Mouse (Mus musculus): ENCODE data around the gene Zfp689. TPM values are rescaled to one million over a fixed set of nuclear protein-coding genes. Genes with fewer than 3 reads are reported as not detected.
"Not testable (repeated sequence)": the region's sequence is repeated elsewhere in the genome, so short reads cannot be mapped to it uniquely, and the experiment has no call there.

The Zfp689 gene
- polyA plus RNA-seq, 1 experiment from 2014 or later = 13.1 TPM

- H3K9me3 ChIP-seq = no peaks in the 10 kb centered on the region
- ATAC-seq (ENCODE audit: insufficient number of reproducible peaks, insufficient read depth, low FRiP score, low TSS enrichment, low read depth) = no peak
- no peak overlapping the region for H3K27ac ChIP-seq
- no peak overlapping the region for H3K9ac ChIP-seq
- H3K4me1 ChIP-seq = peaks cover 4% of the 10 kb centered on the region; the same call in 1 of the 2 replicates
- 93% methylated on average over 4 of the region's 4 CpGs for WGBS
- no peak overlapping the region for H3K4me2 ChIP-seq
- no peaks in the 10 kb centered on the region for H3K27me3 ChIP-seq
- peaks cover 54% of the 10 kb centered on the region for H3K36me3 ChIP-seq
- no peak overlapping the region for H3K4me3 ChIP-seq
These were observed 17.6 kb upstream of the Zfp689 start for GRCm38 (mm10) chr7:127466606-127467005.

- 90% methylated on average over 2 of the region's 2 CpGs for WGBS
- peaks cover 62% of the 10 kb centered on the region for H3K36me3 ChIP-seq
These were observed 16.7 kb upstream of the Zfp689 start for GRCm38 (mm10) chr7:127465670-127466069.

GRCm38 (mm10) chr7:127465191-127465590 lies 16.2 kb upstream of the Zfp689 start:
- Histone ChIP-seq H3K4me3 (no peak overlapping the region), H3K27ac (no peak overlapping the region), H3K36me3 (peaks cover 66% of the 10 kb centered on the region), H3K4me2 (no peak overlapping the region), H3K4me1 (peaks cover 4% of the 10 kb centered on the region; the same call in 1 of the 2 replicates), H3K27me3 (no peaks in the 10 kb centered on the region), H3K9me3 (no peaks in the 10 kb centered on the region), H3K9ac (no peak overlapping the region)
- 82% methylated on average over 3 of the region's 3 CpGs for WGBS
- ATAC-seq (ENCODE audit: insufficient number of reproducible peaks, insufficient read depth, low FRiP score, low TSS enrichment, low read depth) = no peak

More at GRCm38 (mm10) chr7:127465670-127466069, 16.7 kb upstream of the Zfp689 start:
- H3K9ac ChIP-seq; H3K9me3 ChIP-seq; H3K4me1 ChIP-seq; H3K27me3 ChIP-seq; H3K4me2 ChIP-seq; H3K27ac ChIP-seq; ATAC-seq (ENCODE audit: insufficient number of reproducible peaks, insufficient read depth, low FRiP score, low TSS enrichment, low read depth); H3K4me3 ChIP-seq: not testable (repeated sequence)

- ATAC-seq (ENCODE audit: insufficient number of reproducible peaks, insufficient read depth, low FRiP score, low TSS enrichment, low read depth); H3K27ac ChIP-seq; H3K9ac ChIP-seq; H3K4me2 ChIP-seq; H3K4me1 ChIP-seq; H3K4me3 ChIP-seq; H3K27me3 ChIP-seq: not testable (repeated sequence)
- Histone ChIP-seq H3K9me3 (peaks cover 12% of the 10 kb centered on the region), H3K36me3 (peaks cover 67% of the 10 kb centered on the region)
- WGBS = 94% methylated on average over 8 of the region's 8 CpGs
These were observed 10.4 kb upstream of the Zfp689 start, which contains the start of gene Prr14 for GRCm38 (mm10) chr7:127459311-127459710. Prr14 (plus strand) TSS chr7:127459611.

- 81% methylated on average over 3 of the region's 3 CpGs for WGBS
- H3K4me2 ChIP-seq; H3K27me3 ChIP-seq; H3K4me3 ChIP-seq; H3K27ac ChIP-seq; ATAC-seq (ENCODE audit: insufficient number of reproducible peaks, insufficient read depth, low FRiP score, low TSS enrichment, low read depth); H3K9ac ChIP-seq; H3K4me1 ChIP-seq: not testable (repeated sequence)
- Histone ChIP-seq H3K9me3 (peaks cover 12% of the 10 kb centered on the region), H3K36me3 (peaks cover 67% of the 10 kb centered on the region)
These were observed 9.6 kb upstream of the Zfp689 start for GRCm38 (mm10) chr7:127458371-127459122.

- peaks cover 34% of the 10 kb centered on the region for H3K4me1 ChIP-seq
- whole genome bisulfite sequencing = 91% methylated on average over 7 of the region's 7 CpGs
- ATAC-seq (ENCODE audit: insufficient number of reproducible peaks, insufficient read depth, low FRiP score, low TSS enrichment, low read depth) = no peak
- peaks cover 58% of the 10 kb centered on the region for H3K36me3 ChIP-seq
- H3K27me3 ChIP-seq = no peaks in the 10 kb centered on the region
- H3K4me3 ChIP-seq = no peak overlapping the region
- H3K9me3 ChIP-seq = peaks cover 12% of the 10 kb centered on the region
- no peak overlapping the region for H3K9ac ChIP-seq
- H3K27ac ChIP-seq = no peak overlapping the region
- no peak overlapping the region for H3K4me2 ChIP-seq
These were observed 5.9 kb upstream of the Zfp689 start for GRCm38 (mm10) chr7:127454905-127455304.

GRCm38 (mm10) chr7:127453056-127453455 lies 4.1 kb upstream of the Zfp689 start:
- H3K4me1 ChIP-seq = peaks cover 41% of the 10 kb centered on the region
- ATAC-seq (ENCODE audit: insufficient number of reproducible peaks, insufficient read depth, low FRiP score, low TSS enrichment, low read depth) = no peak
- WGBS = 90% methylated on average over 2 of the region's 2 CpGs
- no peaks in the 10 kb centered on the region for H3K27me3 ChIP-seq
- no peak overlapping the region for H3K4me3 ChIP-seq
- H3K27ac ChIP-seq = no peak overlapping the region
- H3K36me3 ChIP-seq = peaks cover 46% of the 10 kb centered on the region
- no peak overlapping the region for H3K9ac ChIP-seq
- peaks cover 12% of the 10 kb centered on the region for H3K9me3 ChIP-seq
- no peak overlapping the region for H3K4me2 ChIP-seq

GRCm38 (mm10) chr7:127449966-127450365 lies 1.0 kb upstream of the Zfp689 start:
- no peaks in the 10 kb centered on the region for H3K9me3 ChIP-seq
- H3K4me1 ChIP-seq = peaks cover 44% of the 10 kb centered on the region
- H3K36me3 ChIP-seq = peaks cover 40% of the 10 kb centered on the region
- H3K27me3 ChIP-seq = no peaks in the 10 kb centered on the region
- WGBS = 83% methylated on average over 7 of the region's 7 CpGs
- no peak overlapping the region for H3K27ac ChIP-seq
- H3K4me3 ChIP-seq = peak overlapping the region; percentile 90
- H3K9ac ChIP-seq = peak overlapping the region; percentile 97
- H3K4me2 ChIP-seq = peak overlapping the region; percentile 80
- no peak for ATAC-seq (ENCODE audit: insufficient number of reproducible peaks, insufficient read depth, low FRiP score, low TSS enrichment, low read depth)

GRCm38 (mm10) chr7:127443976-127444375 lies 5.0 kb downstream of the Zfp689 start:
- Histone ChIP-seq H3K27ac (no peak overlapping the region), H3K4me2 (no peak overlapping the region), H3K4me1 (peaks cover 4% of the 10 kb centered on the region; the same call in 1 of the 2 replicates), H3K4me3 (no peak overlapping the region), H3K27me3 (no peaks in the 10 kb centered on the region), H3K36me3 (peaks cover 56% of the 10 kb centered on the region), H3K9me3 (no peaks in the 10 kb centered on the region), H3K9ac (no peak overlapping the region)
- ATAC-seq (ENCODE audit: insufficient number of reproducible peaks, insufficient read depth, low FRiP score, low TSS enrichment, low read depth) = no peak
- 90% methylated on average over 20 of the region's 20 CpGs for WGBS

- peaks cover 6% of the 10 kb centered on the region; the same call in 1 of the 2 replicates for H3K9me3 ChIP-seq
- no peak overlapping the region for H3K27ac ChIP-seq
- H3K4me2 ChIP-seq = no peak overlapping the region
- H3K27me3 ChIP-seq = no peaks in the 10 kb centered on the region
- H3K4me1 ChIP-seq = no peaks in the 10 kb centered on the region
- H3K9ac ChIP-seq = no peak overlapping the region
- no peak overlapping the region for H3K4me3 ChIP-seq
- WGBS = 80% methylated on average over 3 of the region's 3 CpGs
- ATAC-seq (ENCODE audit: insufficient number of reproducible peaks, insufficient read depth, low FRiP score, low TSS enrichment, low read depth) = no peak
- peaks cover 14% of the 10 kb centered on the region for H3K36me3 ChIP-seq
These were observed 11.2 kb downstream of the Zfp689 start for GRCm38 (mm10) chr7:127437724-127438123.

- Histone ChIP-seq H3K4me1 (no peaks in the 10 kb centered on the region), H3K9ac (no peak overlapping the region), H3K27me3 (no peaks in the 10 kb centered on the region), H3K4me3 (no peak overlapping the region), H3K4me2 (no peak overlapping the region), H3K9me3 (peaks cover 6% of the 10 kb centered on the region; the same call in 1 of the 2 replicates), H3K36me3 (no peaks in the 10 kb centered on the region), H3K27ac (no peak overlapping the region)
- WGBS = 91% methylated on average over 4 of the region's 4 CpGs
- no peak for ATAC-seq (ENCODE audit: insufficient number of reproducible peaks, insufficient read depth, low FRiP score, low TSS enrichment, low read depth)
These were observed 13.8 kb downstream of the Zfp689 start for GRCm38 (mm10) chr7:127435206-127435605.

GRCm38 (mm10) chr7:127426354-127426753 lies 22.6 kb downstream of the Zfp689 start:
- H3K9me3 ChIP-seq = no peaks in the 10 kb centered on the region
- H3K4me2 ChIP-seq = no peak overlapping the region
- H3K9ac ChIP-seq = no peak overlapping the region
- WGBS = 77% methylated on average over 3 of the region's 3 CpGs
- no peak for ATAC-seq (ENCODE audit: insufficient number of reproducible peaks, insufficient read depth, low FRiP score, low TSS enrichment, low read depth)
- no peaks in the 10 kb centered on the region for H3K36me3 ChIP-seq
- no peak overlapping the region for H3K4me3 ChIP-seq
- no peak overlapping the region for H3K27ac ChIP-seq
- H3K4me1 ChIP-seq = peaks cover 6% of the 10 kb centered on the region
- H3K27me3 ChIP-seq = peaks cover 16% of the 10 kb centered on the region

Measured in embryonic facial prominence, embryonic 13.5 days (tissue).